Mouse (Mus musculus): ENCODE measurements at regions not wholly inside any gene's neighbourhood (a gene's known extent, or its start where the extent isn't known, plus 50 kb on each side); places are given as distances from the start of the nearest gene placed in this dataset.

- TF ChIP-seq GATA1 (IDR thresholded peaks at IDR 0.05; ENCODE audit: low read length) = no peak
Measured at GRCm38 (mm10) chr5:51783523-51783922, 216.0 kb upstream of the Ppargc1a start.

DNA sequence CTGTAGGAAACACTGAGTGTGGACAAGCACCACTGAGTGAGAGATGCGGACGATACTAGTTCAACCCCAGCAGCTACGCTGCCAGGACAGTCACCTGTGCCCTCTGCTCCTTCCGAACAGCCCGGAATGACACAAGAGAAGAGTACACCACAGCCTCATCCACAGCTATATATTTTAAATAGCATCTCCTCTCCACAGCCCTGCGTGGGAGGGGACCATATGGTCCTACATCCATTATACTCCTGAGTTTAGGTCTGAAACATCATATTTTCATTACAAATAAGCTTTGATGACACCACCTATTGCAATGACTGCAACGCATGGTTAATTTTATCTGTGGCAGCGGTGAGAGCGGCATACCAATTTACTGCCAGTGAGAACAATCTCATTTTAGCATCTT lies 215.6 kb upstream of the Ppargc1a start:
- no peak for TF ChIP-seq GATA1 (IDR thresholded peaks at IDR 0.05; ENCODE audit: low read length)

DNA sequence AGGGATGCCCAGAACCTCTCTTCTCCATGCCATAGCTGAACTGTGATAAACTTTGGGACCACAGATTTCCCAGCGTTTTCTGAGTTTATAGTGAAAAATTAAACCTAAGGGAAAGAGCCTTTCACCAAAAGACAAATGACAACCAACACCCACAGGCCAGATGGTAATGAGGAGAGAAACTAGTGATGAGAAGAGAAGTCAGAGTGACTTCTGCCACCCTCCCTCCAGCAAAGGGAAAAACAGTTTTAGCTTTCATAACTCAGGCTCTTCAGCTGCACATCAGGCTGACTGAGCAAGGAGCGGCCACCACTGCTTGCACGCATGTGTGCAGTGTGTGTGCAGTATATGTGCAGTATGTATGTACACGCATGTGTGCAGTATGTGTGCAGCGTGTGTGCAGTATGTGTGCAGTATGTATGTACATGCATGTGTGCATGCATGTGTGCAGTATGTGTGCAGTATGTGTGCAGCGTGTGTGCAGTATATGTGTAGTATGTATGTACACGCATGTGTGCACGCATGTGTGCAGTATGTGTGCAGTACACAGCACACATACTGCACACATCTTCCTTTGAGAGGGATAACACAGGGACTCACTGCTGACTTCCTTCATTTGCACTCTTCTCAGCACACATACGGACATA lies 208.1 kb upstream of the Ppargc1a start:
- no peak for TF ChIP-seq GATA1 (IDR thresholded peaks at IDR 0.05; ENCODE audit: low read length)

- no peak for TF ChIP-seq GATA1 (IDR thresholded peaks at IDR 0.05; ENCODE audit: low read length)
Measured at GRCm38 (mm10) chr5:51771655-51772054, 204.1 kb upstream of the Ppargc1a start.

DNA sequence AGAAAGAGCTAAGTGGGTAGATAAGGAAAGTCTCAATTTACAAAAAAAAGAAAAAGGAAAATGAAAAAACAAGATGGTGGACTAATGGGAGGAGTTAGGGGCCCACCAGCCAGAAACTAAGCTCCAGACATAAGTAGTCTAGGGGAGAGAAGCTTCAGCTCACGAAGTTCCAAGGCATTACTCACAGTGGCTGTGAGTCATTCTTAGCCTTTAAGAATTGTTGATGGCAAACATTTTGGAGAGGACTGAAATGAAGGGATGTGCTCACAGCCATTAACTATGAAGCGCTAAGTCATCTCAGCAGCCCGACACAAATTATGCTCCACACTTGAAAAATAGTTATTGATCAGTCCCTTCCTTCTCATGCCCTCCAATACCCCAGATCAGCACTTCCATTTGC lies 198.6 kb upstream of the Ppargc1a start:
- TF ChIP-seq GATA1 (IDR thresholded peaks at IDR 0.05; ENCODE audit: low read length) = no peak

DNA sequence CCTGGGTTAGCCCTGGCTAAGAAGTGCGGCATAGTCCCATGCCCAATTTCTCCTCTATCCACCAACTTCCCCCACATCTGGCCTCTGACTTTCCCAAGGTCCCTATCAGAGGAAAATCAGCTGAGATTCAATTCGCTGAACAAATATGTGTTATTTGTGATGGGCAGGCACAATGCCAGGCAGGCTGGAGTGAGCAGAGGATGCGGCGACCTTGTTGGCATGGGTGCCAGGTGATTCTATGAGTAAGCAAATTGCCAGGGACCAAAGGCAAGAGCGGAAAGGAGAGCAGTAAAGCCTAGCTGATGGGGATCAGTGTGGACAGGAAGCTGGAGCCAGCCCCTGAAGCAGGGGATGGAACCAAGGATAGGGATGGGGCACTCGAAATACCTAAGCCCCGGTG lies 196.9 kb upstream of the Ppargc1a start:
- no peak for TF ChIP-seq GATA1 (IDR thresholded peaks at IDR 0.05; ENCODE audit: low read length)

DNA sequence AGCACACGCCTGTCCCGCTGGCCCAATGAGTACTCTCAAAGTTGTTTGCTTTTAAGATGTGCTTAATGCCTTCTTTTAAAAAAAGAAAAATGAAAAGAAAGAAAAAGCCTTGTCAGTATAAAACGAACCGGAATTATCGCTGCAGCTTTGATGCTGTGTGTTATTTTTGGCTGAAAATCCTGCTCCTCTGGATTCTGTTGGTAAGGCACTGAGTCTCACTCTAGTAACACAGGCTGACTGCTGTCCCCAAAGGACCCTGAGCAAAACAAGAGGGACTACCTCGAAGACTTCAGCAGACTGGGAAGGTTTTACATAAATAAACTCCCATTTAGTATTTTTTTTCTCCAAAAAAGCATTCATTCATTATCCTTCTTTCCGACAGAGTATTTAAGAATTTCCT lies 196.1 kb upstream of the Ppargc1a start:
- TF ChIP-seq GATA1 (IDR thresholded peaks at IDR 0.05; ENCODE audit: low read length) = no peak

DNA sequence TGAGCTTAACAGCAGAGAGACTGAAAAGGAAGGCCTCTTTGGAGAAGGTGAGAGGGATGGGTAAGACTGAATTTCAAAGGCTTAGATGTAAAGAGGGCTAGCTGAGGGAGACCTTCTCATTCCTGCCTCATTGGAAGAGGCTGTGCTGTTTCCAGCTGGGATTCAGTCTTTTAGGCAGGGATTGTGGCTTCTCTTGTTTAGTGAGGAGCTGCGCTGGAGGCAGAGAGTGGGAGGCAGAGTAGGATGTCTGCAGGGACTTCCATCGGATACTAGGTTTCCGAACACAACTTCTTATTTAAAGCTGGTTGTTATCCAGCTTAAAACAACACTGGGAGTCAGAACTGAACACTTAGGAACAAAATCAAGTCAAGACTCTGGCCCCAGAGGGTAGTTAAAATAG lies 194.8 kb upstream of the Ppargc1a start:
- TF ChIP-seq GATA1 (IDR thresholded peaks at IDR 0.05; ENCODE audit: low read length) = no peak

DNA sequence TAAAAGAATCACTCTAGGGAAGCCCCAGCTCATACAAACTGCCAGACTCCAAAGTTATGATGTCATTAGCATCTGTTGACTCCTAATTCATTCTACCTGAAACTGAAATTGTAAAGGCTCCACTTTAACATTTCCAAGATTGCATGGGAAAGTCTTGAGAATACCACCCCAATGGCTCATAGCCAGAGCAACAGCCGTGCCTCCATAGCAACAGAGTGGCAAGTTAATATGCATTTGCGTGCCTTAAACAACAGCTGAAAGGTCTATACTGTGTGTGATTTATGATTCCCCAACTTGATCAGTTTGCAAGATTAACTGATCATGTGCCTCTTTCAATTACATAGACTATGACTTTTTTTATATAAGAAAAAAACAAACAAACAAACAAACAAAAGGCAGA lies 190.8 kb upstream of the Ppargc1a start:
- TF ChIP-seq GATA1 (IDR thresholded peaks at IDR 0.05; ENCODE audit: low read length) = no peak

GRCm38 (mm10) chr5:51757864-51758263 lies 190.3 kb upstream of the Ppargc1a start:
- TF ChIP-seq GATA1 (IDR thresholded peaks at IDR 0.05; ENCODE audit: low read length) = no peak

DNA sequence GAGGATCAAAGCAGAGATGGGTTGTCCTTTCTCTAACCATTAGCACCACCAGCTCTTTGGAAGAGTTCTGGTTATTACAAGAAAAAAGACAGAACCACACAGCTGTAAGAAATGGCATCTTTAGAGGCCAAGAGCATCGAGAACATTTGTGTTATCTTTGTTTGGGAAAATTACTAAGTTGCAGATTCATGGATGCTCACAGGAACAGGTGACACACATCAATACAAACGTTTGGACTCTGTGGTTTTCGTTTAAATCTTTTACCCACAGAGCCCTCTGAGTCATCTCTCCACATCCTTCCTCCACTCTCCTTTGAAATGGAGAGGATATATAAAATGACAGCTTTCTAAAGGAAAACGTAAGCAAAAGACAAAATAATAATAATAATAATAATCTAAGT lies 184.5 kb upstream of the Ppargc1a start:
- TF ChIP-seq GATA1 (IDR thresholded peaks at IDR 0.05; ENCODE audit: low read length) = no peak

DNA sequence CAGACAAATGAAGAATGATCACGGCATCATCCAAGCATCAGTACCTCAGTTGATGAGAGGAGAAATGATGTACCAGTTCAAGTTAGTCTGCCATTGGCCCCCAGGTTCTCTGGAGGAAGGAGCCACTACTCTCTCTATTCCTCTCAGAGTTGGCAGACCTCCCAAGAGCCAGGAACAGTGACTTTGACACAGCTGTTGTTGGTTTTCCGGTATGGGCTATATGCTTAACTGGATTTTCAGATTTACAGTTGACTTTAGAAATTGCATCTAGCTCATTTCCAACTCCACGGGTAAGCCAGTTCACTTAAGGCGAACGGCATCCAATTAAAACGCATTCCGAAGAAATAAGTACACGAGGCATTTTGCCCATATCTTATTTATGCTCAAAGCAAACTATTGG lies 182.9 kb upstream of the Ppargc1a start:
- no peak for TF ChIP-seq GATA1 (IDR thresholded peaks at IDR 0.05; ENCODE audit: low read length)

DNA sequence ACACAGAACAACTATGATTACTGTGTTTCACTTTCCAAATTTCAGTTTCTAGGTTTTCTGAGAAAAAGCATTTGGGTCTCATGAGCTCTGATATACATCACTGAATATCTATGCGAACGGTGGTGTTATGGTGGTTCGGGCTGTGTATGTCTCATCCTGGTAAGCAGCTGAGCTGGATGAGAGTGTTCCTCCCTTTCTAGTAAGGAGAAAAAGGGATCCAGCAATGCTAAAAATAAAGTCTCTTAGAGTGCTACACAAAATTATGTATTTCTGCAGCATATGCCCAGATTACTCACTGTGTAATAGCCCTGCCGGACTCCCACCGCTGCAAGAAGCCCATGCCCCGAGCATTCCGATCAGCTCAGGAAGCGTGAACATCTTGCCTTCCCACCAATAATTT lies 173.4 kb upstream of the Ppargc1a start:
- TF ChIP-seq GATA1 (IDR thresholded peaks at IDR 0.05; ENCODE audit: low read length) = no peak

- no peak for TF ChIP-seq GATA1 (IDR thresholded peaks at IDR 0.05; ENCODE audit: low read length)
Measured at GRCm38 (mm10) chr5:51730241-51730640, 162.7 kb upstream of the Ppargc1a start.

DNA sequence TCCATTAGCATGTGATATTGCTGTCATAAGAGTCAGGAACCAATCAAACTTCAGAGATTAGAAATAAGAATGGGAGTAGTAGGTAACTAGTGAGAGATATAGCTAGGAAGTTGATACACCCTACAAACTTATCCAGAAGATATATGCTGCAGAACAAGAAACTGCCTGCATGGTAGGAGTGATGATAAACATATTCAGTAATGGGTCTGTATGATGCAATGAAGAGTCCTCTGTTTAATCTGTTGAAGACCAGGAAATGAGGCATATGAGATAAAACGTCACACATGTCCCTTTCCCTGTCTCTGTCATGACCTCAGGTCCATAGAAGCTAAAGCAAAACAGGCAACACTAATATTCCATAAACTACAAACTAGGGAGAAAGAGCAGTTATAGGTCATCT lies 162.2 kb upstream of the Ppargc1a start:
- no peak for TF ChIP-seq GATA1 (IDR thresholded peaks at IDR 0.05; ENCODE audit: low read length)

GRCm38 (mm10) chr5:51726762-51727161 lies 159.2 kb upstream of the Ppargc1a start:
- TF ChIP-seq GATA1 (IDR thresholded peaks at IDR 0.05; ENCODE audit: low read length) = no peak

DNA sequence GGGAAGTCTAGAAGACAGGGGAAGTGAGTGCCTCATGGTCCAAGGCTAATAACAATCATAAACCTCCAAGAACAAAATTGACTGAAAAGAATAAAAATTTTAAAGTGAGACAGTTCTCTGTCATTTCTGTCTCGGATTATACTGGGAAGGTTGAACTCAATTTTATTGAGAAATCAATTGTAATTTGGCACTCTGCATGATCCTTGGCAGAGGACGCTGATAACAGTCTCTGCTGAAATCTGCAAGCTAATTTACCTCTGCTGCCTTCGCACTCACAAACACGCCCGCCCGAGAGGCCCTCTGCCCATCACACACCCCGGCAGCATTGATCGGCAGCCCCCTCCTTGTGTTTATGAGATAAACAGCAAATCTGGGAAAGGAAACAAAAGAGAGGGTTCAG lies 151.4 kb upstream of the Ppargc1a start:
- TF ChIP-seq GATA1 (IDR thresholded peaks at IDR 0.05; ENCODE audit: low read length) = no peak

DNA sequence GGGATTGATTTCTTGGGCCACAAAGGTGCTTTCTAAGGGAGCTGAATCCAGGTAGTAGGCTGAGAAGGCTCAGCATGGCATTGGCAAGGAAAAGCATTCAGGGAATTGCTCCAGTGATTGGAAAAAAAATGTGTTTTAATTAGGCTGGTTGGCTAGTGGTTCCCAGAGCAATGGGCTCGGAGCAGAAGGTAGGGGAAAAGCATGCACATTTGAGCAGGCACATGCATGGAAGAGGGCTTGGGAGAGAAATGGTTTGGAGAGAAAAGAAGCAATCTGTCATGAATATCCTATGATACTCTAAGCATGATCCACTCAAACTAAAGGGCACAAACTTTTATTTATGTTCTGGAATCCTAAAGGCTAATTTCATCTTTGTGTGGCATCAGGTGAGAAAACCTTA lies 150.9 kb upstream of the Ppargc1a start:
- TF ChIP-seq GATA1 (IDR thresholded peaks at IDR 0.05; ENCODE audit: low read length) = no peak
